In genomic region chrX:71365510-71365909, GRCm38 (mm10) we compare ENCODE assay signal across 7 mouse cellular contexts. TPM values are rescaled to one million over a fixed set of nuclear protein-coding genes. Genes with fewer than 3 reads are reported as not detected.
DNase-seq lines count a peak whose midpoint lies in the region; ATAC-seq lines count a peak whose summit lies in the region.

No protein-coding gene starts in this region.

- DNase-seq in right cerebral cortex, adult 2 months (ENCODE audit: low spot score in 2 of 2), result peak; percentile 4 to 7
- no peak for DNase-seq in right cerebral cortex, postnatal 25 days
- no peak for DNase-seq in limb, embryonic 11.5 days (ENCODE audit: low spot score)
- DNase-seq in retina, embryonic 14.5 days (ENCODE audit: low spot score), result peak; percentile 1
- no peak for DNase-seq in gastrocnemius, postnatal 14 days
- no peak for DNase-seq in left cerebral cortex, postnatal 36 days (ENCODE audit: low spot score in 2 of 2)

- no peaks in the 10 kb centered on the region for H3K4me1 ChIP-seq in forebrain, embryonic 12.5 days
- H3K4me1 ChIP-seq in limb, embryonic 11.5 days (ENCODE audit: control insufficient read depth, insufficient read depth, low read length), result no peaks in the 10 kb centered on the region

- peak overlapping the region; percentile 70 for H3K9ac ChIP-seq in forebrain, embryonic 12.5 days
- H3K9ac ChIP-seq in limb, embryonic 11.5 days (ENCODE audit: low read length), result no peak overlapping the region

- H3K27me3 ChIP-seq in forebrain, embryonic 12.5 days, result no peaks in the 10 kb centered on the region
- no peaks in the 10 kb centered on the region for H3K27me3 ChIP-seq in limb, embryonic 11.5 days (ENCODE audit: control insufficient read depth, insufficient read depth, low read length)

- H3K9me3 ChIP-seq in forebrain, embryonic 12.5 days, result no peaks in the 10 kb centered on the region
- no peaks in the 10 kb centered on the region for H3K9me3 ChIP-seq in limb, embryonic 11.5 days (ENCODE audit: control insufficient read depth, low read length)

- WGBS in forebrain, embryonic 12.5 days, result 58% methylated on average over 3 of the region's 3 CpGs
- WGBS in limb, embryonic 11.5 days, result 81% methylated on average over 3 of the region's 3 CpGs

- intact Hi-C loops in gastrocnemius, postnatal 14 days (cut with DNase I; ENCODE audit: low total_unique reads), result no loop called here
- intact Hi-C loops in left cerebral cortex, postnatal 36 days (cut with DNase I), result loop anchor here (2.0 kb wide), 1 partner anchor 315 kb away; the partner anchor contains the start of gene Mamld1

- no peaks in the 10 kb centered on the region for H3K36me3 ChIP-seq in forebrain, embryonic 12.5 days (replicated peaks)
- H3K36me3 ChIP-seq in limb, embryonic 11.5 days (ENCODE audit: control insufficient read depth, insufficient read depth, low read length), result no peaks in the 10 kb centered on the region

- peak overlapping the region; percentile 58 for H3K4me3 ChIP-seq in forebrain, embryonic 12.5 days (replicated peaks)
- no peak overlapping the region for H3K4me3 ChIP-seq in limb, embryonic 11.5 days (ENCODE audit: low read depth, low read length)

- H3K27ac ChIP-seq in forebrain, embryonic 12.5 days, result no peak overlapping the region
- no peak overlapping the region for H3K27ac ChIP-seq in limb, embryonic 11.5 days (replicated peaks; ENCODE audit: low read depth, low read length)

- H3K4me2 ChIP-seq in forebrain, embryonic 12.5 days, result peak overlapping the region; percentile 62
- H3K4me2 ChIP-seq in limb, embryonic 11.5 days (ENCODE audit: low read depth, severe bottlenecking), result peak overlapping the region; percentile 56; the same call in 1 of the 2 replicates

- ATAC-seq in forebrain, embryonic 12.5 days (ENCODE audit: low FRiP score), result no peak
- ATAC-seq in limb, embryonic 11.5 days (ENCODE audit: insufficient number of reproducible peaks, low FRiP score, low TSS enrichment, low read depth), result no peak

RNA-seq across cellular contexts. Expression of gene Mtmr1, which starts 0.9 kb away (rescaled TPM):
- polyA plus RNA-seq in forebrain, embryonic 12.5 days (2016; fragmentation: Nextera tagmentation; extraction: Ambion mirVana), result 17.3 and 18.8 TPM in 2 replicates
- polyA plus RNA-seq in limb, embryonic 11.5 days (2014; fragmentation: Nextera tagmentation; extraction: Ambion mirVana), result 7.1 and 8.9 TPM in 2 replicates
- total RNA-seq in gastrocnemius, postnatal 14 days (2021), result 10 to 100 TPM; 19.4 to 24.3 TPM
- 10 to 100 TPM; 39.5 to 47.0 TPM for total RNA-seq in left cerebral cortex, postnatal 36 days (2021)

Comparison
In these comparisons a context has a peak if more than half of its experiments do, and no peak if none do; other contexts are left out.
1. DNase-seq: peak in right cerebral cortex, adult 2 months (2 of 2) and retina, embryonic 14.5 days (single experiment); none in right cerebral cortex, postnatal 25 days (single experiment), limb, embryonic 11.5 days (single experiment), gastrocnemius, postnatal 14 days (single experiment) and left cerebral cortex, postnatal 36 days (0 of 2).